Mouse (Mus musculus) left cerebral cortex, postnatal 36 days (tissue): Measurements from ENCODE around the gene Ddah2. TPM values are rescaled to one million over a fixed set of nuclear protein-coding genes. Genes with fewer than 3 reads are reported as not detected.
A peak's percentile ranks its signal among the peaks of the same experiment; 100 is the strongest.

ENCODE experiments used
- DNase-seq, 2 experiments: peaks; one replicate each; pipeline ENCODE4 v3.0.0; 2021 to 2022; ENCODE audit warnings: low spot score in 2 of 2, mixed read lengths in 1 of 2
- intact Hi-C: fragments of 180-260 bp; cut with DNase I; formaldehyde crosslinking; loops from one replicate; pipeline ENCODE4 v1.15.1; 2025
- total RNA-seq, 2 experiments: library from RNA; stranded (reverse); gene quantifications; 2 replicates each; pipeline ENCODE4 v1.2.3; 2021

Gene Ddah2
- 10 to 100 TPM; 13.9 to 14.0 TPM for total RNA-seq

DNA sequence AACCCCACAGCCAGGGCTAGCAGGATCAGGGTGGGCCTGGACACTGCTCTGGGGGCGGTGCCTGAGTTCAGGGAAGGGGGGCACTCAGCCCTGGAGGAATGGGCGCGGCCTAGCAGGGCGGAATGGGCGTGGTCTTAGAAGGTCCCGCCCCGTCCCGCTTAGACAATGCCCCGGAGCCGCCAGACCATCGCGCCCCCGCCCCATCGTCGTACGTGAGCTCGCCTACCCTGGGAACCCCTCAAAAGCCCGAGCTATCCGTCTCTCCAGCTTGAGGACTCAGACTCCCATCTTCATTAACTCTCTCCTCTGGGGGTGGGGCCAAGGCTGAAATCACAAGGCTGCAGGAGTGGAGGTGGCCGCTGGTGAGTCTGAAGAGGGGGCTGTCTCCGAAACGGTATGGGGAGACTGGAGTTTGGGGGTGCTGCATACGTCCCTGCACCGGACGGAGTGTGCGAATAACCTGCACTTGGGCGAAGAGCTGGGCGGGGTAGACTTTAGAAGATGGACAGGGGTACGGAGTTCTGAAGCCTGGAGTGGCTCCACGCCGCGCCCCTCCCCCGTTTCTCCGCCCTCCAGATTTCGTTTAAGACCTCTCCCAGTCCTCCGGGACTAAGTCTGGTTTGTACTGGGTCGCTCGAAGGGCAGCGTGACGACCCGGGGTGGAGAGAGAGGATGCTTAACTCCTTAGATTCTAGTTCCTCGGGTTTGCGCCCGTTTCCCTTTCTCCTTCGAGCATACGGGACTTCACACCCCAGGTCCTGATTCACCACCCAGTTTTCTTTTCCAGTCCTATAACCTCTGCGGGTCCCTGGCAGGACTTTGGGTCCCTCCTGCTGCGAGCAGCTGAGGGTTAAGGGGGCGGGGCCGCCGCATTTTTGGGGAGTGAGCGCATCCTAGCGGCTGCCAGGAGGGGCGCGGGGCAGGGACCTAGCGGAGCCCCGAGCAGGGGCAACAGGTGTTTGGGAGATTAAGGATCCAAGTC lies at the start of gene Ddah2:
TSS of gene Ddah2 (plus strand) at position 125 of the 982 bp plus-strand sequence.
- peak; percentile 55 to 62 for DNase-seq
- intact Hi-C loops: loop anchor here (2.0 kb wide), 1 partner anchor 38 kb away; no protein-coding TSS in a partner anchor

- DNase-seq: no peak
- intact Hi-C loops: loop anchor here (10.0 kb wide), 1 partner anchor 225 kb away; the partner anchor contains the start of genes Atp6v1g2 and Nfkbil1
Observed at GRCm38 (mm10) chr17:35009586-35009985, 49.2 kb upstream of the Ddah2 start.

DNA sequence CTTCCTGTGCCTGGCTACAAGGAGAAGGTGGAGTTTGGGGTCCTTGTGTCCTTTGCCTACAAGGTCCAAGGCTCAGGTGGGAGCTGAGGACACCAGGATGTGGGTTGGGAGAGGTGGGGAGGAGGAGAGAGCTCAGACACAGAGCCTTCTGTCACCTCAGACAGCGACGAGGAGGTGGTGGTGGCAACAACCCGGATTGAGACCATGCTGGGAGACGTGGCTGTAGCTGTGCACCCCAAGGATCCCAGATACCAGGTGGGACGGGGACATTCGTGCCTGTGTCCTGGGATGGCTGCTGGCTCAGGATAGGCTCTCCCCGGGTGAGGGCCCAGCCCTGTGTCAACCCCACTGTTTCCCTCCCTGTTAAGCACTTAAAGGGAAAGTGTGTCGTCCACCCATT lies 47.4 kb upstream of the Ddah2 start:
- DNase-seq: no peak
- intact Hi-C loops: no loop called here

- intact Hi-C loops: no loop called here
- DNase-seq: no peak
Observed at GRCm38 (mm10) chr17:35012430-35012829, 46.4 kb upstream of the Ddah2 start.

DNA sequence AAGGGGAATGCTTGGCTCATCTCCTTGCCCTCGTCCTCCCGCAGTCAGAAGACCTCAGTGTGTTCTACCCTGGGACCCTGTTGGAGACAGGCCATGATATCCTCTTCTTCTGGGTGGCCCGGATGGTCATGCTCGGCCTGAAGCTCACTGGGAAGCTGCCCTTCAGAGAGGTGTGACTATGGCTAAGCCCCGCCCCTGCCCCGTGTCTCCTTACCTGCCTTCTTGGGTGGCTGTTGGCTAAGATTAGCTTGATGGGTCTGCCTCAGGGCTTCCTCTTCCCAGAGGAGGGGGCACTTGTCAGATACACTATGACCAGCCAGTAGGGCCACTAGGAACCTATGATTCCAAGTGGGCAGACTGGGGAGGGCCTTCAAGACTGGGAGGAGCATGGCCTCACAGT lies 45.6 kb upstream of the Ddah2 start:
- no peak for DNase-seq

DNA sequence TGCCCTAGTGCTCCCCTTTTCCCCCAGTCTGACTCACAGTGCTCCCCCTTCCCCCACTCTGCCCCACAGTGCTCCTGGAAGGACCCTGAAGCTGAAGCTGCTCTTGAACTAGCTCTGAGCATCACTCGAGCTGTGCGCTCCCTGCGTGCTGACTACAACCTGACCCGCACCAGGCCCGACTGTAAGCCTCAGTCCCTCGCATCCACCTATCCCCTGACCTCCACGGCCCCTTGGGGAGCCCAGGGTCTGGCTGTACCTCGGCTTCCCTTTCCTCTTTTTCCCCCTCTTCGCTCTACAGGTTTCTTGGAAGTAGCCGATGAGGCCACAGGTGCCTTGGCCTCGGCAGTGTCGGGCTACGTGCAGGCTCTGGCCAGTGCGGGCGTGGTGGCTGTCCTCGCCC lies 43.5 kb upstream of the Ddah2 start:
- DNase-seq: no peak
- intact Hi-C loops: no loop called here

More for the DNA sequence above, 45.6 kb upstream of the Ddah2 start:
- intact Hi-C loops: no loop called here

DNA sequence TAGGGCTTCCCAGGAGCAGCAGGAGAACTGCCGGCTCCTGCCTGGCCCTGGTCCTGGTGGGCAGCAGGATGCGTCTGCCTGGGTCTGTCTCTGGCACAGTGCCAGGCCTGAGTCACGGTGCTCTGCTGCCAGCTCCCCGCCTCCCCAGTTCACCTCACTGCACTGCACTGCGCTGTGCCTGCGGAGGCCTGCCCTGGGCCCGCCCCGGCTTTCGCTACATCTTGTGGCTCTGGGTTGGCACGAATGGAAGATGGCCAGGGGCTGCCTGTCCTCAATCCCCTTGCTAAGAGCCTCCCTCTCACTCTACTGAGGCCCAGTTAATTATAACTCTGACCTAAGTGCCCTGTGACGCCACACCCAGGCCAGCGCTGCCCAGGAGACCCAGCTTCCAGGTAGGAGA lies 42.5 kb upstream of the Ddah2 start, which contains the start of gene Vwa7:
TSS of gene Vwa7 (plus strand) at position 204 of the 400 bp plus-strand sequence.
- intact Hi-C loops: no loop called here
- no peak for DNase-seq

DNA sequence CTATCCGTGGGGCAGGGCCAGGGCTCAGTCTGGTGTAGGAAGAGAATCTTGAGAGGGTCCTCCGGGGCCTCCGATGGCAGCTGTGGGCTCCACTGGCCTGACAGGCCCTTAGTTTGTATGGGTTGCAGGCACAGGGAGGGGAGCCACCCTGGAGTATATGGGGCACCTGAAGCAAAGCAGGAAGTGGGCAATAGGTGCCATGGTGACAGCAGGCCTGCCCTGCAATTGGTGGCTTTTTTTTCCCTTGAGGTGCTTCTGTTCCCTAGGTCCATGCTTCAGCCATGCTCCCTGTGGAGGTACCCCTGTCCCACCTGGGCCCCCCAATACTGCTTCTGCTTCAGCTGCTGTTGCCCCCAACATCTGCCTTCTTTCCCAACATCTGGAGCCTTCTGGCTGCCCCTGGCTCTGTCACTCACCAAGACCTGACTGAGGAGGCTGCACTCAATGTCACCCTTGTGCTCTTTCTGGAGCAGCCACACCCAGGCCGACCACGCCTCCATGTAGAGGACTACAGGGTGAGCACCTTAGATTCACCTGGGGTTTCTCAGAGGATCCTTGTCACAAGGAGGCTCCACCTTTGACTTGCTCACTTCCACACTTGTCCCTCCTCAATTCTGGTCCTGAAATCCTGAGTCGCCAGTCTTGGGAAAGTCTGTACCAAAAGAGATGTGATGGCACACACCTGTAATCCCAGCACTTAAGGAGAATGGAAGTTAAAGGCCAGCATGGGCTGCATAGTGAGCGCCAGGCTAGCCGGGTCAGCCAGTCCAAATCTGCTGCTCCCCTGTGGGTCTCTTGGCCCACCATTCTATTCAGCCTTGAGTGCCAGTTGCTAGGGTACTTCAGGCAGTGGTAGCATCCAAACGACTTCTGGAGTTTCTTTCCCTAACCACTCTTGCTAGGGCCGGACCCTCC lies 41.8 kb upstream of the Ddah2 start:
- intact Hi-C loops: no loop called here
- no peak for DNase-seq

DNA sequence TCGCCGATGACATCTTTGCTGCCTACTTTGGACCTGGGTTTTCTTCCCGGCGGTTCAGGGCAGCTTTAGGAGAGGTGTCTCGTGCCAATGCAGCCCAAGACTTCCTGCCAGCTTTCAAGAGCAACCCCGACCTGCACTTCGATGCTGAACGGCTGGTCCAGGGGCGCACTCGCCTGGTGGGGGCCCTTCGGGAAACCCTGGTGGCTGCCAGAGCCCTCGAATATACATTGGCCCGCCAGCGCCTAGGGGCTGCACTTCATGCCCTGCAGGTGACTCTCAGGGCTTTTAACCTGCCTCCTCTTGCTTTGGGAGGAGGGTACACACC lies 41.2 kb upstream of the Ddah2 start:
- intact Hi-C loops: no loop called here
- no peak for DNase-seq

- no peak for DNase-seq
- intact Hi-C loops: no loop called here
Observed at GRCm38 (mm10) chr17:35018171-35018570, 40.7 kb upstream of the Ddah2 start.

DNA sequence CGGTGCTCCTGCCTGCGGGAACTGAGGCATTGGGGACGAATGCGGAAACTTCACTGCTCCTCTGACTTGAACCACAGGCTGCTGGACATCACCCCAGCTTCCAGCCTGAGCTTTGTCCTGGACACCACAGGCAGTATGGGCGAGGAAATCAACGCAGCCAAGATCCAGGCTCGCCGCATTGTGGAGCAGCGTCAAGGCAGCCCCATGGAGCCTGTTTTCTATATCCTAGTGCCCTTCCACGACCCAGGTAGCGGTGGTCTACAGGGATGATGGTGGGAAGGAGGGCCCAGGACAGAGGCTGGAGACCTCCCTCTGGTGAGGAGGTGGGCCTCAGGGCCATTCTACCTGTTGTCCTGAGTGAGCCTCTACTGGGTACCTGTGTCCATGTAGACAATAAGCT lies 38.9 kb upstream of the Ddah2 start:
- no peak for DNase-seq
- intact Hi-C loops: loop anchor here (2.0 to 5.0 kb wide), 2 partner anchors 39 to 102 kb away; partner anchors contain the start of genes Csnk2b, Ddah2 and Gpank1

DNA sequence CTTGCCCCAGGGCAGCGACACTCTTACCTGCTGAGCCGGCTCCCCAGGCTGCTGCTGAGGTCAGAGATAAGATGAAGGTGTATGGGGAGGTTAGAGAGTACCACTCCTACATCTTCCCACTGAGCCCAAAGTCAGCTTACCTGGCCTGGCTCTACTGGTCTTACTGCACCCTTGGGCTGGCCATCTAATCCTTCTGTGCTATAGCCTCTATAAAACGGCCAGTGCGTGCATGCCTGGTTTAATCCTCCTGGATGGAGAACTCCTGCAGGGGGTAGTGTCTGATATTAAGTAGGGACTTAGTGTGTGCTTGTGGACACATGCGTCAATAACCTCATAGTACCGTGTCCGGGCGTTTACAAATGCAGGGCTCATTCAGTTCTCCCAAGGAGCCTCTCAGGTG lies 38.3 kb upstream of the Ddah2 start:
- intact Hi-C loops: loop anchor here (2.0 to 5.0 kb wide), 2 partner anchors 38 to 102 kb away; partner anchors contain the start of genes Csnk2b, Ddah2 and Gpank1
- DNase-seq: no peak

DNA sequence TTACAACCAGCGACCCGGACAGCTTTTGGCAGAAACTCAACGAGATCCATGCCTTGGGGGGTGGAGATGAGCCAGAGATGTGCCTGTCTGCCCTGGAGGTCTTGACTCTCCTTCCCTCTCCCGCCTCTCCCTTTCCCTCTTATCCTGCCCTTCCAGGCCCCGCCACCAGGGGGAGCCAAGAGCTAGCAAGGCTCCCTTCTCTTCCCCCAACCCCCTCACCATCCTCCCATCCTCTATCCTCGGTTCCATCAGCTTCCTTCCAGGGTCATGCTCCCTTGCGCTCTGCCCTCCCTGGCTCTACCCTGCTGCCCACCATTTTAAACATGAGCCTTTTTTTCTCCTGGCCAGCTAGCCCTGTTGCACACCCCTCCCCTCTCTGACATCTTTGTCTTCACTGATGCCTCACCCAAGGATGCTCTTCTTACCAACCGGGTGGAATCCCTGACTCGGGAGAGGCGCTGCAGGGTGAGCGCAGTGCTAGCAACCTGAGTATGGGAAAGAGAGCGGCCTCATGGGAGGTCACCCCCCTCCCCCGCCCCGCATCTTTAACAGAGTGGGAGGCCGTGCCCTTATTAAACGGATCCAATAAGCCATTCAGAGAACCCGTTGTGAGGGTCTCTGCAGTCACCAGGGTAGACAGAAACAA lies 37.5 kb upstream of the Ddah2 start:
- DNase-seq: peak; percentile 75 to 85
- intact Hi-C loops: loop anchor here (1.0 to 5.0 kb wide), 3 partner anchors 38 to 101 kb away; partner anchors contain the start of genes Csnk2b, Ddah2 and Gpank1

GRCm38 (mm10) chr17:35021842-35022477 lies 36.9 kb upstream of the Ddah2 start:
- DNase-seq: no peak
- intact Hi-C loops: loop anchor here (1.0 to 5.0 kb wide), 3 partner anchors 37 to 100 kb away; partner anchors contain the start of genes Csnk2b, Ddah2 and Gpank1

GRCm38 (mm10) chr17:35022541-35023060 lies 36.2 kb upstream of the Ddah2 start:
- DNase-seq: no peak
- intact Hi-C loops: loop anchor here (5.0 kb wide), 1 partner anchor 100 kb away; the partner anchor contains the start of genes Csnk2b and Gpank1

DNA sequence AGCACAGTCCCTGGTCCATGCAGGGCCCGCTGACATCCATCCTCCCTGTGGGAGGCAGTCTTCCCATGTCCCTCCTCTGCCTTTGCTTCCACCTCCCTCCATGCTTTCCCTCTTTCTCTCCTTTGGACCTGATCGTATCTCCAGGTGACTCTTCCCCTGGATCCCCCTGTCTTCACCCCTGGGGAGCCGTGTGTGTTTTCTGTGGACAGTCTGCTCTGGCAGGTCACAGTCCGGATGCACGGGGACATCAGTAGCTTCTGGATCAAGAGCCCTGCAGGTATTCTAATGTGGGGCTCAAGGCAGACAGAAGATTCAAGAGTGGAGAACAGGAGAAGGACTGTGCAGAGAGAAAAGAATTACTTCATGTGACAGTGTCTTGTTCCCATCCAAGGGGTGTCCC lies 35.6 kb upstream of the Ddah2 start:
- intact Hi-C loops: loop anchor here (5.0 kb wide), 1 partner anchor 99 kb away; the partner anchor contains the start of genes Csnk2b and Gpank1
- DNase-seq: no peak

GRCm38 (mm10) chr17:35023756-35024155 lies 35.1 kb upstream of the Ddah2 start:
- DNase-seq: no peak
- intact Hi-C loops: loop anchor here (5.0 kb wide), 1 partner anchor 99 kb away; the partner anchor contains the start of genes Csnk2b and Gpank1

- no peak for DNase-seq
Observed at GRCm38 (mm10) chr17:35024261-35024660, 34.6 kb upstream of the Ddah2 start.

More at GRCm38 (mm10) chr17:35024261-35024660, 34.6 kb upstream of the Ddah2 start:
- intact Hi-C loops: loop anchor here (5.0 kb wide), 1 partner anchor 98 kb away; the partner anchor contains the start of genes Csnk2b and Gpank1
